Mouse (Mus musculus) hindbrain, postnatal 0 days (tissue): ENCODE measurements at regions not wholly inside any gene's neighbourhood (a gene's known extent, or its start where the extent isn't known, plus 50 kb on each side); places are given as distances from the start of the nearest gene placed in this dataset.
"Not testable (repeated sequence)": the region's sequence is repeated elsewhere in the genome, so short reads cannot be mapped to it uniquely, and the experiment has no call there.

ENCODE experiments used
- ATAC-seq: fragments of 200-750 bp; cut with Nextera tagmentation; 2 replicates; pipeline ENCODE4 v1.8.0; 2017; ENCODE audit warnings: mild to moderate bottlenecking, moderate TSS enrichment, moderate library complexity
- DNase-seq: peaks from one replicate; pipeline ENCODE4 v3.0.0-alpha.2; 2015; ENCODE audit warnings: low spot score
- H3K27ac ChIP-seq: fragments of 300-500 bp; sonication (generic); 2 replicates; pipeline ENCODE4 v1.5.1; 2014; ENCODE audit warnings: mild to moderate bottlenecking
- H3K27me3 ChIP-seq: fragments of 300-500 bp; sonication (generic); 2 replicates; pipeline ENCODE4 v1.6.1; 2014; ENCODE audit warnings: low read length, mixed read lengths; ENCODE audit not compliant: insufficient read depth
- H3K36me3 ChIP-seq: fragments of 300-500 bp; sonication (generic); 2 replicates; pipeline ENCODE4 v1.6.1; 2014; ENCODE audit warnings: low read length, mixed read lengths; ENCODE audit not compliant: insufficient read depth
- H3K4me1 ChIP-seq: fragments of 300-500 bp; sonication (generic); 2 replicates; pipeline ENCODE4 v1.6.1; 2014; ENCODE audit warnings: antibody characterized with exemption, low read length, mixed read lengths; ENCODE audit not compliant: insufficient read depth
- H3K4me2 ChIP-seq: fragments of 300-500 bp; sonication (generic); 2 replicates; pipeline ENCODE4 v1.6.1; 2014; ENCODE audit warnings: low read depth, mild to moderate bottlenecking, low read length, moderate library complexity, mixed read lengths
- H3K4me3 ChIP-seq: fragments of 300-500 bp; sonication (generic); 2 replicates; pipeline ENCODE4 v1.5.1; 2014; ENCODE audit warnings: low read length
- H3K9ac ChIP-seq: fragments of 300-500 bp; sonication (generic); replicated peaks from 2 replicates; pipeline ENCODE4 v1.6.1; 2014; ENCODE audit warnings: mild to moderate bottlenecking, low read length, moderate library complexity, mixed read lengths
- H3K9me3 ChIP-seq: fragments of 300-500 bp; sonication (generic); 2 replicates; pipeline ENCODE4 v1.6.1; 2016; ENCODE audit warnings: low read length, mixed read lengths
- CTCF ChIP-seq: IDR thresholded peaks from 2 replicates; pipeline ENCODE4 v1.5.1; 2016; ENCODE audit warnings: antibody characterized with exemption, control low read depth, low read depth
- WGBS: fragments of 180-500 bp; shearing (Covaris S2); extraction: QIAGEN DNeasy Blood & Tissue Kit; methylation state at CpG from one replicate; pipeline ENCODE4 v1.1.7; 2014; 5-methylcytosine and 5-hydroxymethylcytosine counted together

DNA sequence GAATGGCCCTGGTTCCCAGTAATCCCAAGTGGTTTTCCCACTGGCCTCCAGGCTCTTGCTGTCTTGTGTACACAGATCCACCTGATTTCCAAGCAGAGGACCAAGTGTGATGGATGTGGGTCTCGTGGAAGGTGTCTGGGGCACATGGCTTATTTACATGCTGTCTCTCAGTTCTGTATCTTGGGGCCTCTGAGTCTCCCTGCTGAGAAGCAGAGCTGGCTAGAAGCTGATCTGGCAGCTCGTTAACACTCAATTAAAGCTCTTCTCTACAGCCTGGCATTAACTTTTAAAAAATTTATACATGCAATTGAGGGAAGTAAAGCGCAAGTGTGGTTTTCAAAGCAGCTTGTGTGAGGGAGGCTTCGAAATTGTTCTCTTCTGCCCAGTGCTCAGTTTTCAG, 121.4 kb downstream of the Spata19 start:
- no peak overlapping the region for H3K4me2 ChIP-seq
- no peaks in the 10 kb centered on the region for H3K27me3 ChIP-seq
- no peaks in the 10 kb centered on the region for H3K36me3 ChIP-seq
- no peak for TF ChIP-seq CTCF
- no peak overlapping the region for H3K4me3 ChIP-seq
- no peaks in the 10 kb centered on the region for H3K4me1 ChIP-seq
- H3K27ac ChIP-seq = no peak overlapping the region
- ATAC-seq (no peak), DNase-seq (no peak)
- H3K9ac ChIP-seq = no peak overlapping the region
- H3K9me3 ChIP-seq = no peaks in the 10 kb centered on the region
- WGBS = 65% methylated on average over 4 of the region's 4 CpGs

DNA sequence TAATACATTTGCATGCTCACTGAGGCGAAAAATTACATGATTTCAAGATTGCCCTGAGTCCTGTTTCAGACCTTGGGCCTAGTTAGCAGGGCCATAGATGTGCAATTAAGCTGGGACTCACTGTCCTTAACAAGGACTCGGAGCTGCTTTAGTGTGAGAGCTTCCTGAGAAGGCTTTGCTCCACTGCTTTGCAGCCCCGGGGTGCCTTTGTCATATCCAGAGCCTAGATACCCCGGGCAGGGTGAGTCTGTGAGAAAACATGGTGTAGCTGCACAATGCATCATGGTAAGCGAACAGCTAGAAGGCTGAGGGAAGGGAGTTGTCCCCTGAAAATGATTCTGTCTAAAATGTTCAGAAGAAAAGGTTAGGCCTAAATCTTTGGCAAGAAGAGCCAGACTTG, 123.1 kb downstream of the Spata19 start:
- ATAC-seq = no peak
- no peak overlapping the region for H3K4me2 ChIP-seq
- 46% methylated on average over 5 of the region's 5 CpGs for WGBS
- H3K9me3 ChIP-seq = no peaks in the 10 kb centered on the region
- DNase-seq = no peak
- H3K9ac ChIP-seq = no peak overlapping the region
- no peak overlapping the region for H3K27ac ChIP-seq
- H3K4me3 ChIP-seq = no peak overlapping the region
- H3K4me1 ChIP-seq = no peaks in the 10 kb centered on the region
- H3K36me3 ChIP-seq = no peaks in the 10 kb centered on the region
- TF ChIP-seq CTCF = no peak
- no peaks in the 10 kb centered on the region for H3K27me3 ChIP-seq

- Histone ChIP-seq H3K36me3 (no peaks in the 10 kb centered on the region), H3K4me3 (no peak overlapping the region), H3K4me1 (no peaks in the 10 kb centered on the region), H3K9ac (no peak overlapping the region), H3K4me2 (no peak overlapping the region), H3K27me3 (no peaks in the 10 kb centered on the region), H3K9me3 (no peaks in the 10 kb centered on the region), H3K27ac (no peak overlapping the region)
- no peak for TF ChIP-seq CTCF
- no peak for DNase-seq
- no peak for ATAC-seq
- 65% methylated on average over 3 of the region's 3 CpGs for WGBS
Observed at GRCm38 (mm10) chr9:27521181-27521580, 124.6 kb downstream of the Spata19 start.

DNA sequence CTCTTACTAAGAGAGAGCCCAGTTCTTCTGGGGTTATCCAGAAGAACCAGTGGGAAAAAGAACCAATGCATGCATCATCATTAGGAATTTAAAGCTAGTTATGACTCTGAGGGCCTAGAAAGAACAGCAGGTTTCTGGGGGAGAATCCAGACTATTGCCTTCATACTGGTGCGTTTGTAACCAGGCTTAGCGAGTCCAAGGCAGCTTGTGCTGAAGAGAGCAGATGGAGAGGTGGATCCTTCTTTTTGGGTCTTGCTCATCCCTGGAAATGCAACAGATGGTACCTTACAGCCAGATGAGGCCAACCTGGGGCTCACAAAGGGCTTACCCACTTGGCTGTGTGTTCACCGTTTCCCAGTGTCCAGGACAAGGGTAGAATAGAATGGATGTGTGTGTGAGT, 130.1 kb downstream of the Spata19 start:
- H3K9ac ChIP-seq = no peak overlapping the region
- H3K4me1 ChIP-seq = no peaks in the 10 kb centered on the region
- H3K36me3 ChIP-seq = no peaks in the 10 kb centered on the region
- no peak overlapping the region for H3K4me2 ChIP-seq
- H3K4me3 ChIP-seq = no peak overlapping the region
- TF ChIP-seq CTCF = no peak
- no peak for DNase-seq
- no peaks in the 10 kb centered on the region for H3K27me3 ChIP-seq
- no peak for ATAC-seq
- 68% methylated on average over 3 of the region's 3 CpGs for WGBS
- H3K9me3 ChIP-seq = no peaks in the 10 kb centered on the region
- no peak overlapping the region for H3K27ac ChIP-seq

GRCm38 (mm10) chr9:27538480-27538879, 141.9 kb downstream of the Spata19 start:
- Histone ChIP-seq H3K4me3 (no peak overlapping the region), H3K36me3 (no peaks in the 10 kb centered on the region), H3K4me2 (no peak overlapping the region), H3K4me1 (no peaks in the 10 kb centered on the region), H3K9ac (no peak overlapping the region), H3K27me3 (no peaks in the 10 kb centered on the region), H3K9me3 (no peaks in the 10 kb centered on the region), H3K27ac (no peak overlapping the region)
- WGBS = 32% methylated on average over 5 of the region's 5 CpGs
- peak; percentile 35 for DNase-seq
- ATAC-seq = peak; percentile 45; the same call in 1 of the 2 replicates
- TF ChIP-seq CTCF = no peak

- DNase-seq (no peak), ATAC-seq (no peak)
- Histone ChIP-seq H3K9ac (no peak overlapping the region), H3K27me3 (no peaks in the 10 kb centered on the region), H3K36me3 (no peaks in the 10 kb centered on the region), H3K4me2 (no peak overlapping the region), H3K27ac (no peak overlapping the region), H3K9me3 (no peaks in the 10 kb centered on the region), H3K4me1 (no peaks in the 10 kb centered on the region), H3K4me3 (no peak overlapping the region)
- no peak for TF ChIP-seq CTCF
- WGBS = 72% methylated on average over 2 of the region's 2 CpGs
Observed at GRCm38 (mm10) chr9:27541585-27542151, 145.1 kb downstream of the Spata19 start.

DNA sequence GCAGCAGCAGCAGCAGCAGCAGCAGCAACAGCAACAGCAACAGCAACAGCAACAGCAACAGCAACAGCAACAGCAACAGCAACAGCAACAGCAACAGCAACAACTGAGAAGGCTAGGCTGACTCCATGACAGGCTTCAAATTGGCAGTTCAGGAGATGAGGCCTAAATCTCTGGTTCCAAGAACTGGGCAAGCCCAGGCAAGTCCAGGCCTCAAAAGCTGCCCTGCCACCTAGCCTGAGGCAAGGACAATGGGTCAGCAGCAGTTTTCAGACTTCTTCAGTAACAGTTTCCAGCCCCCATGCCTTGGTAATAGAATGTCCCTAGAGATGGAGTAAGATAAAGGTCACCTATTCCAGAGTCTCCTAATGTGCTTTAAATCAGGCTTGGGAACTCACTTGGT, 158.1 kb downstream of the Spata19 start:
- not testable (repeated sequence) for H3K4me1 ChIP-seq, H3K27ac ChIP-seq, H3K4me2 ChIP-seq, ATAC-seq, H3K36me3 ChIP-seq, H3K27me3 ChIP-seq, H3K4me3 ChIP-seq, H3K9me3 ChIP-seq, DNase-seq, H3K9ac ChIP-seq
